Mouse (Mus musculus) bone marrow, adult 2 months (tissue): Measurements from ENCODE around the gene Zc3h18.

Experiments
- CTCF ChIP-seq: fragments of 200-500 bp; IDR thresholded peaks from 2 replicates; pipeline ENCODE4 v1.5.1; 2011; ENCODE audit warnings: low read length, control low read depth; ENCODE audit not compliant: control insufficient read depth, insufficient read depth
- POLR2A ChIP-seq: fragments of 200-500 bp; IDR thresholded peaks from 2 replicates; pipeline ENCODE4 v1.6.1; 2011; ENCODE audit warnings: low read depth, mild to moderate bottlenecking, control low read depth, low read length, borderline replicate concordance; ENCODE audit not compliant: control insufficient read depth

GRCm38 (mm10) chr8:122419881-122420555, 43.6 kb downstream of the Zc3h18 start:
- TF ChIP-seq POLR2A (no peak), CTCF (no peak)
